Mouse (Mus musculus): ENCODE measurements around the gene Sec63.

Gene Sec63

GRCm38 (mm10) chr10:42830409-42830808 is 69.1 kb downstream of the Sec63 start:
- DNase-seq (ENCODE audit: low spot score), result no peak

DNA sequence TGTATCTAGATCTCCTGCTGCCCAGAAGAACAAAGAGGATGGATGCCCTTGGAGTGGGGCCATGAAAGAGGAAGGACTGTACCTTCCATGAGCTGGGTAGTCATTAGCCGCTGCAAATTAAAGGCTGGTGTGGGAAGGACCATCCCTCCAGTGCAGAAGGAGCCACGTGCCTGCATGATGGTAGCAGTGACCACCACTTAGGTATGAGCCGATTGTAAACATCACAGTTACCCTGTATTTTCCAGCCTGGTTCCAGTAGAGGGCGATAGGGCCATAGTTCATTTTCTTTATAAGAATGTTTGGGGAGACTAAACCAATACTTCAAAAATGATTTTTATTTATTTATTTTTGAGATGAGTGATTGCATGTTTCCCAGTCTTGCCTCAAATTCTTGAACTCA is 71.4 kb downstream of the Sec63 start:
- DNase-seq (ENCODE audit: low spot score), result peak; percentile 42

DNA sequence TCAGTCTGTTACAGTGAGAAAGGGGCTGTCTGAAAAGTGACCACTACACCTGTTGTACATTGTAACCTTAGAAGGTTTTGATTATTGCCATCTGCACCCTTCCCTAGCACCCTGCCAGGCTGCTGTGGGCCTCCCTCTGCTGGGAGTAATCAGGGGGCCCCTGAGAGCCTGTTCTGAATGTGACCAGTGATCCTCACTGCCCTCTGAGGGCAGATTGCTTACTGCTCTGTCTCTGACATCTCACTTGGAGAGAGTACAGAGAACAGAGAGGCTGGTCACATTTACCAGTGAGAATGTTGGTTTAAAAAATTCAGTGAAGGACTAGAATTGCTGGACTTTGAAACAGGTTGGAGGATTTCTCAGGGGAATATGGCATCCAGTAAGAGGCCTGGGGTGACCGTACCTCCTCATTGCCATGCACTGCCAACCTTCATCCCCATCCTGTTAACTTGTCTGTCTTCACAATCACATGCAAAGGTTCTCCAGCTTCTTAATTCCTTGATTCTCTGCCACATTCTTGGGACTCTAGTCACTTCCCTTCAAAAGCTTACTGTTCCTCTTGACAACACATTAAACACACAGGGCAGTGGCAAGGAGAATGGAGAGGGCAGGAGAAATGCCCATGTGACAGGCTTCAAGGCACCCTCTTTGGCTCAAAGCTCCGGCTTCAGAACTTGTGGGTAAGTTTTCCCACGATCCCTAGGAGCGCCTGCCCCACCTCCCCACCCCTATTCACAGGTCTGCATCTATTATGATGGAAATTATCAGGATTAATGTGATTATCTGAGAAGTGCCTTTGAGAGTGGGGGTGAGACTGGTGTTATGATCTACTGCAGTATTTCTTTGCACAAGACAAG is 72.8 kb downstream of the Sec63 start:
- DNase-seq (ENCODE audit: low spot score), result no peak

DNA sequence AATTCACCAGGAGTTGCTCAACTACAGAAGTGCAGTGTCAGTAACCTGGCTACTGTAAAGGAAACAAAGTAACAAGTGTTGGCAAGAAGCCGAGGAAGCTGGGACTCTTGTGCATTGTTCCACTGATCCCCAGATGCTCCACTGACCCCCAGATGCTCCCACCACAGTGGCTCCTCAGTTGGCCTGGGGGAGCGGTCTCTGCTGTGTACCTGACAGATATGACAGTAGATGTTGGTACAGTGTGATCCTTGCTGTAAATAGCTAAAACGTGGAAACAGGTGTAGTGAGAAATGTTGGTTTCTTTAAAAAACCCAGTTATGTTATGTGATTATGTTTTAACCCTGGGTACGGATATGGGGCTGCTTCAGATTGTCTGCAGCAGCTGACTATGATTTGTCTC is 76.8 kb downstream of the Sec63 start:
- DNase-seq (ENCODE audit: low spot score), result no peak

- no peak for DNase-seq (ENCODE audit: low spot score)
Observed at GRCm38 (mm10) chr10:42838736-42839135, 77.4 kb downstream of the Sec63 start.

DNA sequence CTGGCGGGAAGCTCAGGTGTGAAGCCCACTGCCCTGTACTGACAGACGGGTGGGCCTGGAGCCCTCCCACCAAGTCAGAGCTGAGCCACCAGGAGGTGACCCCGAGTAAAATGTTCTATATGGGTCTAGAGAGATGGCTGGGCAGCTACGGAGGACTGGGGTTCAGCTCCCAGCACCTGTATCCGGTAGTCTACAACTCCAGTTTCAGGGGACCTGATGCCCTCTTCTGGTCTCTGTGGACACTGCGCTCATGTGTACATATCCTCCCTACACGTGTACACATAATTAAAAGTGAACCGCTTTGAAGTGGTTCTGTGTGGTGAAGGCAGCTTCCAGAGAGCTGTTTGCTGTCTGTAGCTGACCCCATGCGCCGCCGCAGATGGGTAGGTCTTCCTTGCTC is 78.7 kb downstream of the Sec63 start:
- no peak for DNase-seq (ENCODE audit: low spot score)

DNA sequence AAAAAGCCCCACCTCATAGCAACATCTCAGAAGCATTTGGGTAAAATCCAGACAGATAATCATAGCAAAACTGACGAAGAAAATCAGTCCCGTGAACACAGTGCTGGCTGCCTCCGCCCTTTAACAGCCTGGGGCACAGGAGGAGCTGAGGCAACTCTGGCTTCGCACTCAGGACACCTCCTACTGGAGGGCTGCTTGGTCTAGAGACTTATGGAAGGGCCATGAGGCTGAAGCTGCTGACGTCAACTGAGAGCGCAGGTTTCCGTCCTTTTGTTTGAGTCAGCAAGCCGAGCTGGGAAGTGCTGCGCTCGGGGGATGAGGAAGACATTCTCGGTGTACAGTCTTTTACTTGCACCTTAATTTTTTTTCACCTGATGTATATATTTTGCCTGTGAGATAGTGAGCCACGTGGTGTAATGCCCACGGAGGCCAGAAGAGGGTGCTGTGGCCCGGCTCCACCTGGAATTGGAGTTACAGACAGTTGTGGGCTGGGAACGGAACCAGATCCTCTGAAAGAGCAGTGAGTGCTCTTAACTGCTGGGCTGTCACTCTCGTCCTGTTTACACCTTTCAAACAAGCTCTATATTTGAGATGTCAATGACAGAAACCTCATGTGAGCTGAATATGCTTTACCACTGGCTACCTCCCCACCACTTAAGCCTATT is 80.4 kb downstream of the Sec63 start:
- no peak for DNase-seq (ENCODE audit: low spot score)

GRCm38 (mm10) chr10:42842358-42842757 is 81.1 kb downstream of the Sec63 start:
- peak; percentile 87 for DNase-seq (ENCODE audit: low spot score)

DNA sequence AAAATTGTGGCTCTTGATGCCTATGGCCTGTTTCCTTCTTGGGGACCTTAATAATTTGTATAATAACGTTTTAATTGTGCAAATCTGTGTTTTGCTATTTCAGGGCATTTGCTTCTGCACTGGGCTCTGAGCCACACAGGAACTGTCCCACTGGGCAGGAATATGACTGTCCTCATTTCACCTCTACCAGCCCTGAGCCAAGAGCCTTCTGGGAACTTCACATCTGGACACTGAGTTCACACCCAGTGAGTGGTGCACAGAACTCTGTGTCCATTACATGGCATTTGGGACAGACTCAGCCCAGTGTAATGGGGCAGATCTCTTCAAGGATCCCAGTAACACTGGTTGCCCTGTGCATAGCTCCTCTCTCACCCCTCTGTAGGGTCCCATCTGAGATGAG is 82.1 kb downstream of the Sec63 start:
- no peak for DNase-seq (ENCODE audit: low spot score)

GRCm38 (mm10) chr10:42845480-42845879 is 84.2 kb downstream of the Sec63 start:
- DNase-seq (ENCODE audit: low spot score), result no peak

DNA sequence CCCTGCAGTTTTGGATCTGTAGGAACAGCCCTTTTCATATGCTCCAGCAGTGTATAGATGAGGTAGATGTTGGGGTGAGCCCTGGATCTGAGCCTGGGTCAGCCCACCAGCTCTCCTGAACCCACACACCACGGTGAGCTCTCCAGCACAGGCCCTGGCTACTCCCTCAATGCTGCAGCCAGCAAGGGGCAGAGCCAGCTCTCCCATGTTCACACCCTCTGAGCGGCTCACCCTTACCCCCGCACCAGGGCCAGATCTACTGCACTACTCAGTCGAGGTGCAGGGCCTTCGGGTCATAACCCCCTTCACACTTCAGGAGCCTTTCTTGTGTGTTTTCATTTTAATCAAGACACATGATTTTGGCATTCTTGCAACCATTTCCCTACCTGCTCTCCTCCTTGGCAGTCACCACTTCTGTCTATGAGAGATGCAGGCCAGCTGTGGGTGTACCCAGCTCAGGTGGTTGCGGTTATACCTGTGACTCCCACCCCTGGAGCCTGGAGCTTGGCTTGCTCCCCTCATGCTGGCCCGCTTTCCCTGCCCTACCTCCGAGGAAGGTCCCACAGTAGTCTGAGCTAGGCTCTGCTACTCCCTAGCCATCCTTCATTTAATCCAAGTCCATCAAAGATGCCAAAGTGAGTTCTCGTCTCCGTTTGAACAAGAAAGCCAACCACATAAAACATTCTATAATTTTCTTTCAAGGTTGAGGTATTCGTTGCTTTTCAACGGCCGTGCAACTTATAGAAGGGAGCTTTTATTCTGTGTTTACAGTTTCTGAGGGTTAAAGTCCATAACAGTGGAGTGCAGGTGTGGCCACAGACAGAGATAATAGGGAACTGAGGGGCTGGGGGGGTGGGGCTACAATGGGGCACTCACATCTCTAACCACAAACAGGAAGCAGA is 87.1 kb downstream of the Sec63 start:
- DNase-seq (ENCODE audit: low spot score), result no peak

GRCm38 (mm10) chr10:42849081-42849400 is 87.7 kb downstream of the Sec63 start:
- DNase-seq (ENCODE audit: low spot score), result no peak

DNA sequence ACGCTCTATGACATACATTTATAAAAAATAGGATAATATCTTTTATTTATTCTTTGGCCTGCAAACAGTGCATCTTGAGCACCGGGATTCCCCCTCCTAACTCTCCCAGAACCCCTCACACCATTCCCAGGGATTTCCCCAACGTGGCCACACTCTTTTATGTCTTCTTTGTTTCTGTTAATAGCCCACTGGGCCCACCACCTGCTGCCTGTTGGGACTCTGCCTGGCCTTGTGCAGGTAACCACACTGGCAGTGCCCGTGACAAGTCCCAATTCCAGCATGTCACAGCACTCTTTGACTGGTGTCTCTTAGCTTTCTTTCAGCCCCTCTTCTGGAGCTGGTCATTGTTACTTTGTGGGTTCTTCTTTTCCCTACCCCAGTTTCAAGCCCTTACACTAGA is 93.5 kb downstream of the Sec63 start:
- DNase-seq (ENCODE audit: low spot score), result no peak

GRCm38 (mm10) chr10:42855250-42855649 is 94.0 kb downstream of the Sec63 start:
- peak; percentile 43 for DNase-seq (ENCODE audit: low spot score)

DNA sequence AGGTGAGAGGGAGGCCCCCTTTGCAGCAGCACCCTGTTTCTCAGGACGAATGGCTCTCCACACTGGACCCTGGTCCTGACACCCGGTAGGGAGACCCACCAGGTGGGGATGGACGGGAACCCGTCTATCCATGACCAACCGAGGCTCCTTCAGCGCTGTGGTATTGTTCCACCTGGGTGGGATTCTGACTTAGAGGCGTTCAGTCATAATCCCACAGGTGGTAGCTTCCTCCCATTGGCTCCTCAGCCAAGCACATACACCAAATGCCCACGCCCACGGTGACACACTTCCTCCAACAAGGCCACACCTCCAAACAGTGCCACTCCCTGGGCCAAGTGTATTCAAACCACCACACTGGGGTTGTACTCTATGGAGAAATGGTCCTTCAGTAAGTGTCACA is 95.3 kb downstream of the Sec63 start:
- no peak for DNase-seq (ENCODE audit: low spot score)

DNA sequence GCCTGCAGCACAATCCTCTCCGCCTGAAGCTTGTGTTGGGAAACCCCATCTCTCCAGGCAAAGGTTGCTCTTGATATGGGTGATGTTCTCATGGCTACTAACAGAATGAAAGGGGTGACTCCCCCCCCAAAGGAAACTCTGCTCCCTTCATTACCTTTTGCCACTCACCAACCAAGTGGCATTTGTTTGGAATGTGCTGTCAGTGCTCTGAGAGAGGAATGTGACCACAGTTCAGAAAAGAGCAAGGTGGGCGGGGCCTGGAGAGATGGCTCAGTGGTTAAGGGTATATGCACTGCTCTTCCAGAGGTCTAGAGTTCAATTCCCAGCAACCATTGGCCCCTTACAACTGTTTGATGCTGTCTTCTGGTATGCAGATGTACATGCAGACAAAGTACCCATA is 95.7 kb downstream of the Sec63 start:
- no peak for DNase-seq (ENCODE audit: low spot score)

DNA sequence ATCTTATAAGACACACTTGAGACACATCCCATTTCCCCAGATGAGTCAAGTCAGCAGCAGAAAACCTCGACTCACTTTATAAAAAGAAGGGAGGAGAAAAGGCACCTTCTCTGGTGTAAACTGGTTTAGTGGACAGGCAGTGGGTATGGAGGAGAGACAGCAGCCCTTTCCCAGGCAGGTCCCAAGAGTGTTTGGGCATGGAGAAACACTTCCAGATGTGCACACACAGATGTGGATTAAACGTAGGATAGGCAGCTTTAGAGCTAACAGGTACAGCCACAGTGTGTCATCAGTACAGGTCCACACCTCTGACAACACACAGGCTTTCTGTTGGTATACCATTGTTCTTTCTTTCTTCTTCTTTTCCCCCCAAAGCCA is 98.5 kb downstream of the Sec63 start:
- no peak for DNase-seq (ENCODE audit: low spot score)

- DNase-seq (ENCODE audit: low spot score), result peak; percentile 95
Observed at GRCm38 (mm10) chr10:42860159-42860911, 99.0 kb downstream of the Sec63 start, which contains the start of gene Scml4. Scml4 (plus strand) TSS chr10:42860370.

DNA sequence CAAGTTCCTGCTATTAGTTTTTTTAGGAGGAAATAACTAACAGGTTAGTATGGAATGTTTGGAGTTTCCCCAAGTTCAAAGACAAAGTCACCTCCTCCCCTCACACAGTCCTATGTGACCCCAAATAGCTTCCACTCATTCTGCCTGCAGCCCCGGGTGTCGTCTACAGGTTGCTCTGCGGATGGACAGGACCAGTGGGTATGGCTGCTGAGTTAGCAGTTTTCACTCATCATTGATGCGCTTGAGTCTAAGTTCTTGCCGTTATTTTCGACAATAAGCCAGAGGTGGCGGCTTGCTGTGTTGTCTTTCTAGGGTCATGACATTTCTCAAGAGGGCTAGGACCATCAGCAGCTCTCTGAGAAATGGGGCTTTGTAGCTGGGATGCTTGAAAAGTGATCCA is 100.2 kb downstream of the Sec63 start:
- no peak for DNase-seq (ENCODE audit: low spot score)

GRCm38 (mm10) chr10:42862102-42862740 is 100.9 kb downstream of the Sec63 start:
- peak; percentile 57 for DNase-seq (ENCODE audit: low spot score)

GRCm38 (mm10) chr10:42862806-42863205 is 101.5 kb downstream of the Sec63 start:
- DNase-seq (ENCODE audit: low spot score), result peak; percentile 36
